Mouse (Mus musculus) liver, postnatal 0 days (tissue): Measurements from ENCODE around the gene Susd5.

Source experiments
- CTCF ChIP-seq: sonication (generic); IDR thresholded peaks from 2 replicates; pipeline ENCODE4 v1.5.1; 2016; ENCODE audit warnings: antibody characterized with exemption, low read depth
- EP300 ChIP-seq: IDR thresholded peaks from 2 replicates; pipeline ENCODE4 v1.6.1; 2016; ENCODE audit warnings: antibody characterized with exemption, low read depth, mild to moderate bottlenecking

- TF ChIP-seq CTCF (no peak), EP300 (no peak)
Measured at GRCm38 (mm10) chr9:114110268-114110667, 53.3 kb downstream of the Susd5 start.
